ENCODE assay signal across 21 mouse cellular contexts in genomic region chr17:11885601-11886000, GRCm38 (mm10).
A peak's percentile ranks its signal among the peaks of the same experiment; 100 is the strongest.
DNase-seq lines count a peak whose midpoint lies in the region; ATAC-seq lines count a peak whose summit lies in the region.
"Had no signal": no experiment of that assay in that cellular context is flagged by ENCODE, and none has a peak within 500 bp of the region (broad histone marks: within the 10 kb centered on the region; RNA-seq: fewer than 3 reads in every experiment).

No protein-coding gene starts in this region.

- H3K4me1 ChIP-seq in heart, embryonic 10.5 days, result 0 out of 2 replicates have a peak, but pooled peaks cover 2% of the 10 kb centered on the region
- H3K4me1 ChIP-seq: embryonic facial prominence, embryonic 13.5 days; embryonic facial prominence, embryonic 15.5 days; forebrain, embryonic 10.5 days; forebrain, embryonic 12.5 days had no signal

- H3K27ac ChIP-seq in heart, embryonic 10.5 days, result no peak overlapping the region
- H3K27ac ChIP-seq: embryonic facial prominence, embryonic 13.5 days; embryonic facial prominence, embryonic 15.5 days; forebrain, embryonic 10.5 days; forebrain, embryonic 12.5 days had no signal

- H3K27me3 ChIP-seq in heart, embryonic 10.5 days (ENCODE audit: insufficient read depth, poor library complexity, severe bottlenecking), result no peaks in the 10 kb centered on the region
- H3K27me3 ChIP-seq: CH12.LX; embryonic facial prominence, embryonic 13.5 days; embryonic facial prominence, embryonic 15.5 days; forebrain, embryonic 12.5 days had no signal

- 87% methylated on average over 6 of the region's 6 CpGs for WGBS in heart, embryonic 10.5 days

- H3K4me3 ChIP-seq in heart, embryonic 10.5 days, result no peak overlapping the region
- H3K4me3 ChIP-seq: embryonic facial prominence, embryonic 13.5 days; embryonic facial prominence, embryonic 15.5 days; erythroblast, embryonic 14.5 days; forebrain, embryonic 10.5 days; forebrain, embryonic 12.5 days had no signal

- peak; percentile 27 to 32 for DNase-seq in cerebellum, postnatal 25 days
- no peak for DNase-seq in cerebellum, postnatal 36 days
- DNase-seq in heart, embryonic 10.5 days (ENCODE audit: low spot score), result peak; percentile 54
- DNase-seq in heart, adult 18-20 months, result no peak
- DNase-seq: adrenal gland, adult 2 months; adrenal gland, postnatal 10 days; adrenal gland, postnatal 25 days; cerebellum, adult 11 months; cerebellum, adult 9-10 months; cerebellum, postnatal 14 days; embryo, embryonic 11 days had no signal

- no peaks in the 10 kb centered on the region for H3K9me3 ChIP-seq in heart, embryonic 10.5 days
- H3K9me3 ChIP-seq: embryonic facial prominence, embryonic 13.5 days; embryonic facial prominence, embryonic 15.5 days; forebrain, embryonic 10.5 days; forebrain, embryonic 12.5 days; G1E had no signal

- ATAC-seq in CD4-positive, CD25-positive, alpha-beta regulatory T cell, adult 4 months, result no peak
- ATAC-seq: forebrain, embryonic 14.5 days; forebrain, embryonic 16.5 days had no signal

- no peaks in the 10 kb centered on the region for H3K36me3 ChIP-seq in heart, embryonic 10.5 days
- H3K36me3 ChIP-seq: embryonic facial prominence, embryonic 13.5 days; embryonic facial prominence, embryonic 15.5 days; forebrain, embryonic 10.5 days; forebrain, embryonic 12.5 days; G1E had no signal

Comparison
In these comparisons a context has a peak if more than half of its experiments do, and no peak if none do; other contexts are left out.
1. DNase-seq: peak in cerebellum, postnatal 25 days (2 of 2) and heart, embryonic 10.5 days (single experiment); none in cerebellum, postnatal 36 days (0 of 2) and heart, adult 18-20 months (0 of 2).